In the genomic region with DNA sequence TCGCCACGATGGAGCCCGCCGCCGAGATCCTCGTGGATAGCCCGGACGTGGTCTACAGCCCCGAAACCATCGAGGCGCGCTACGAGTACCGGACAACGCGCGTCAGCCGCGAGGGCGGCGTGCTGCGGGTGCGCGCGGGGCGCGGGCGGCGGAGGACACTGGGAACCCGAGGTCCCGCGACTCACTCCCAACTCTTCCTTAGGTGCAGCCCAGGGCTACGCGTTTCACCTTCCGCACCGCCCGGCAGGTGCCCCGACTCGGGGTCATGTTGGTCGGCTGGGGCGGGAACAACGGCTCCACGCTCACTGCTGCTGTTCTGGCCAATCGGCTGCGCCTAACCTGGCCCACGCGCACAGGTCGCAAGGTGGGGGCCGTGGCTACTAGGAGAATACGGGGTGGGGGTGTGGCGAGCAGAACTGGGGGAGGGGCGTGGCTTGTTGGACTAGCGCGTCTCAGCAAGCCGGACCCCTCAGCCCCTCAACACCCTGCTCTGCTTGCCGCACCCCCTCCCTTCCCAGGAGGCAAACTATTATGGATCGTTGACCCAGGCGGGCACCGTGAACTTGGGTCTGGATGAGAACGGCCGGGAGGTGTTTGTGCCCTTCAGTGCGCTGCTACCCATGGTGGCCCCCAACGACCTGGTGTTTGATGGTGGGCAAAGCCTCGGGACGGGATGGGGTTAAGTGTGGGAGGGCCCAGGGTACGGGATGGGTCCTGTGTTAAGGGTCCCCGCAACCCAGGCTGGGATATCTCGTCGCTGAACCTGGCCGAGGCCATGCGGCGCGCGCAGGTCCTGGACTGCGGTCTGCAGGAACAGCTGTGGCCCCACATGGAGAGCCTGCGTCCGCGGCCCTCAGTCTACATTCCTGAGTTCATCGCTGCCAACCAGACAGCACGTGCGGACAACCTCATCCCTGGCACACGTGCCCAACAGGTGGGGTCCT, we compare ENCODE assay signal across 8 mouse cellular contexts. TPM values are rescaled to one million over a fixed set of nuclear protein-coding genes. Genes with fewer than 3 reads are reported as not detected.
DNase-seq lines count a peak whose midpoint lies in the region; ATAC-seq lines count a peak whose summit lies in the region.

No protein-coding gene starts in this region.

- no peaks in the 10 kb centered on the region for H3K27me3 ChIP-seq in forebrain, embryonic 16.5 days (replicated peaks; ENCODE audit: control insufficient read depth, insufficient read depth, low read length)

- ATAC-seq in forebrain, embryonic 16.5 days, result peak; percentile 9
- peak; percentile 9; the same call in 1 of the 2 replicates for ATAC-seq in megakaryocyte progenitor cell, adult 5-6 weeks (replicated peaks; ENCODE audit: poor library complexity)

- peak; percentile 34 to 62 for DNase-seq in left cerebral cortex, postnatal 36 days (ENCODE audit: low spot score in 2 of 2)
- DNase-seq in left cerebral cortex, postnatal 25 days (ENCODE audit: low spot score in 2 of 2), result no peak
- DNase-seq in c-Kit-positive CD71-positive TER-119-positive erythroid progenitor cells, embryonic 14.5 days (ENCODE audit: low spot score), result peak; percentile 31
- DNase-seq in kidney, postnatal 25 days, result peak; percentile 58 to 82
- peak; percentile 75 for DNase-seq in testis, postnatal 14 days (ENCODE audit: low spot score)
- DNase-seq in adipocyte (ENCODE audit: low spot score), result no peak

- peak overlapping the region; percentile 88 for H3K4me2 ChIP-seq in forebrain, embryonic 16.5 days (ENCODE audit: low read length)

- peak overlapping the region; percentile 67 for H3K4me3 ChIP-seq in forebrain, embryonic 16.5 days (replicated peaks; ENCODE audit: low read length)

- intact Hi-C loops in left cerebral cortex, postnatal 36 days (cut with DNase I), result no loop called here
- intact Hi-C loops in left cerebral cortex, postnatal 25 days (cut with DNase I), result loop anchor here (1.0 kb wide), 1 partner anchor 13 kb away; the partner anchor contains the start of gene Ssbp4

- H3K9ac ChIP-seq in forebrain, embryonic 16.5 days (replicated peaks; ENCODE audit: low read depth, low read length), result peak overlapping the region; percentile 59

- H3K36me3 ChIP-seq in forebrain, embryonic 16.5 days (ENCODE audit: control insufficient read depth, insufficient read depth), result 0 out of 2 replicates have a peak, but pooled peaks cover 2% of the 10 kb centered on the region

- 10% methylated on average over 82 of the region's 82 CpGs for WGBS in forebrain, embryonic 16.5 days

- no peaks in the 10 kb centered on the region for H3K9me3 ChIP-seq in forebrain, embryonic 16.5 days (ENCODE audit: control insufficient read depth, low read length)

- H3K4me1 ChIP-seq in forebrain, embryonic 16.5 days (replicated peaks; ENCODE audit: control insufficient read depth, insufficient read depth, low read length), result peaks cover 39% of the 10 kb centered on the region

- no peak overlapping the region for H3K27ac ChIP-seq in forebrain, embryonic 16.5 days (ENCODE audit: low read length)

RNA-seq across cellular contexts. Expression of gene Isyna1, which starts 0.7 kb away (rescaled TPM):
- total RNA-seq in left cerebral cortex, postnatal 36 days (2021), result 10 to 100 TPM; 47.5 to 53.0 TPM
- total RNA-seq in left cerebral cortex, postnatal 25 days (2021), result 10 to 100 TPM; 51.9 to 52.1 TPM
- 116 and 141 TPM in 2 replicates for polyA plus RNA-seq in forebrain, embryonic 16.5 days (2015; fragmentation: Nextera tagmentation; extraction: Ambion mirVana)
- total RNA-seq in megakaryocyte progenitor cell, adult 5-6 weeks (2015), result 26.1 and 39.0 TPM in 2 replicates
- total RNA-seq in megakaryocyte progenitor cell, adult 5-6 weeks (2017), result 42.9 and 45.4 TPM in 2 replicates

RNA-seq across cellular contexts. Expression of gene Ssbp4, which starts 13.8 kb away (rescaled TPM):
- 100 to 1,000 TPM; 257 to 265 TPM for total RNA-seq in left cerebral cortex, postnatal 36 days (2021)
- total RNA-seq in left cerebral cortex, postnatal 25 days (2021), result 100 to 1,000 TPM; 242 to 257 TPM
- 100 and 121 TPM in 2 replicates for polyA plus RNA-seq in forebrain, embryonic 16.5 days (2015; fragmentation: Nextera tagmentation; extraction: Ambion mirVana)
- total RNA-seq in megakaryocyte progenitor cell, adult 5-6 weeks (2015), result 31.6 and 40.7 TPM in 2 replicates
- 40.2 and 69.7 TPM in 2 replicates for total RNA-seq in megakaryocyte progenitor cell, adult 5-6 weeks (2017)

RNA-seq across cellular contexts. Expression of gene Lrrc25, which starts 21.1 kb away (rescaled TPM):
- total RNA-seq in left cerebral cortex, postnatal 36 days (2021), result 1 to 10 TPM in 1 of 2 experiments, under 1 TPM in 1; 0.44 to 1.2 TPM
- 1 to 10 TPM in 1 of 2 experiments, under 1 TPM in 1; 0.37 to 1.2 TPM for total RNA-seq in left cerebral cortex, postnatal 25 days (2021)
- 0.61 and 1.1 TPM in 2 replicates for polyA plus RNA-seq in forebrain, embryonic 16.5 days (2015; fragmentation: Nextera tagmentation; extraction: Ambion mirVana)
- 6.2 and 12.9 TPM in 2 replicates for total RNA-seq in megakaryocyte progenitor cell, adult 5-6 weeks (2015)
- 4.7 and 5.4 TPM in 2 replicates for total RNA-seq in megakaryocyte progenitor cell, adult 5-6 weeks (2017)

RNA-seq across cellular contexts. Expression of gene Gdf15, which starts 37.4 kb away (rescaled TPM):
- total RNA-seq in left cerebral cortex, postnatal 36 days (2021), result not detected
- not detected for total RNA-seq in left cerebral cortex, postnatal 25 days (2021)
- polyA plus RNA-seq in forebrain, embryonic 16.5 days (2015; fragmentation: Nextera tagmentation; extraction: Ambion mirVana), result 0.20 TPM in 1 of 2 replicates, not detected in the other
- not detected in 2 replicates for total RNA-seq in megakaryocyte progenitor cell, adult 5-6 weeks (2015)
- total RNA-seq in megakaryocyte progenitor cell, adult 5-6 weeks (2017), result not detected in 2 replicates

RNA-seq across cellular contexts. Expression of gene Ell, which starts 55.6 kb away (rescaled TPM):
- 10 to 100 TPM; 19.1 to 20.7 TPM for total RNA-seq in left cerebral cortex, postnatal 36 days (2021)
- 10 to 100 TPM; 15.1 to 17.7 TPM for total RNA-seq in left cerebral cortex, postnatal 25 days (2021)
- polyA plus RNA-seq in forebrain, embryonic 16.5 days (2015; fragmentation: Nextera tagmentation; extraction: Ambion mirVana), result 17.1 and 18.9 TPM in 2 replicates
- total RNA-seq in megakaryocyte progenitor cell, adult 5-6 weeks (2015), result 8.5 and 8.7 TPM in 2 replicates
- 9.1 and 9.5 TPM in 2 replicates for total RNA-seq in megakaryocyte progenitor cell, adult 5-6 weeks (2017)

Comparison
In these comparisons a context has a peak if more than half of its experiments do, and no peak if none do; other contexts are left out.
1. DNase-seq: peak in left cerebral cortex, postnatal 36 days (2 of 2), c-Kit-positive CD71-positive TER-119-positive erythroid progenitor cells, embryonic 14.5 days (single experiment), kidney, postnatal 25 days (2 of 2) and testis, postnatal 14 days (single experiment); none in left cerebral cortex, postnatal 25 days (0 of 2) and adipocyte (single experiment).